9 mouse cellular contexts compared by ENCODE assay signal in the genomic region with DNA sequence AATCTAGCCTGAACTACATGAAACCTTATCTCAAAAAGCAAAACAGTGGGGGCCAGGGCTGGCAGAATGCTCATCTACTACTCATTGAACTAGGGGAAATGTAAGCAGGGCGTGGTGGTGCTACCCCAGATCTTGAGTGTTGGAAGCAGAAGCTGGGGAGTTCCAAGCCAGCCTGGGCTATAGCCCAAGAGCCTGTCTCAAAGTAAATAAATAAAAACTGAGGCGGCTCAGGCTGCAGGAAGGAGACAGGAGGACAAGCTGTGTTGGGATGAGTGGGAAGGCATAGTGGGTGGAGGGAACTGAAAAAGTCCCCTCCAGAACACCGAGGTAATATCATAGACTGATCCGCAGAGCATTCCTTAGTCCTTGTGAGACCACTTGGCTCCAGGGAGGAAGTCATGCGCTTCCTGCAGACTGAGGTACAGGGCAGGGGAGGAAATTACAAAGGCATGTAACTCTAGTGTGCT. TPM values are rescaled to one million over a fixed set of nuclear protein-coding genes. Genes with fewer than 3 reads are reported as not detected.
DNase-seq lines count a peak whose midpoint lies in the region; ATAC-seq and TF ChIP-seq lines count a peak whose summit lies in the region.
"Had no signal": no experiment of that assay in that cellular context is flagged by ENCODE, and none has a peak within 500 bp of the region (broad histone marks: within the 10 kb centered on the region; RNA-seq: fewer than 3 reads in every experiment).

No protein-coding gene starts in this region.

- no peaks in the 10 kb centered on the region for H3K9me3 ChIP-seq in embryonic facial prominence, embryonic 12.5 days
- H3K9me3 ChIP-seq in liver, embryonic 15.5 days (replicated peaks) = no peaks in the 10 kb centered on the region

- no peak overlapping the region for H3K4me2 ChIP-seq in embryonic facial prominence, embryonic 12.5 days (replicated peaks)
- no peak overlapping the region for H3K4me2 ChIP-seq in liver, embryonic 15.5 days

- TF ChIP-seq CTCF in left cerebral cortex, adult 2 months (IDR thresholded peaks at IDR 0.05) = no peak

- peaks cover 37% of the 10 kb centered on the region for H3K27me3 ChIP-seq in embryonic facial prominence, embryonic 12.5 days
- H3K27me3 ChIP-seq in liver, embryonic 15.5 days = peaks cover 36% of the 10 kb centered on the region

- peaks cover 8% of the 10 kb centered on the region for H3K4me1 ChIP-seq in embryonic facial prominence, embryonic 12.5 days
- H3K4me1 ChIP-seq in liver, embryonic 15.5 days (replicated peaks) = peaks cover 45% of the 10 kb centered on the region

- 59% methylated on average over 5 of the region's 5 CpGs for whole genome bisulfite sequencing in embryonic facial prominence, embryonic 12.5 days
- 20% methylated on average over 5 of the region's 5 CpGs for WGBS in liver, embryonic 15.5 days (ENCODE audit: insufficient replicate concordance)

- H3K4me3 ChIP-seq in embryonic facial prominence, embryonic 12.5 days = no peak overlapping the region
- no peak overlapping the region for H3K4me3 ChIP-seq in liver, embryonic 15.5 days (replicated peaks)
- no peak overlapping the region for H3K4me3 ChIP-seq in left cerebral cortex, adult 2 months

- H3K36me3 ChIP-seq in embryonic facial prominence, embryonic 12.5 days = peaks cover 25% of the 10 kb centered on the region
- H3K36me3 ChIP-seq in liver, embryonic 15.5 days (replicated peaks) = peaks cover 21% of the 10 kb centered on the region

- no peak for ATAC-seq in embryonic facial prominence, embryonic 12.5 days (ENCODE audit: insufficient number of reproducible peaks, insufficient read depth, low FRiP score, low TSS enrichment)
- no peak for ATAC-seq in liver, embryonic 15.5 days (ENCODE audit: insufficient read depth)
- ATAC-seq in monocyte, adult 5-6 weeks (replicated peaks; ENCODE audit: insufficient number of reproducible peaks, low FRiP score, low TSS enrichment, poor library complexity, severe bottlenecking) = no peak

- intact Hi-C loops in left cerebral cortex, adult 2 months (cut with DNase I) = loop anchor here (5.0 kb wide), 1 partner anchor 125 kb away; no protein-coding TSS in a partner anchor

- peak; percentile 30 for DNase-seq in 416B (ENCODE audit: low read depth)
- DNase-seq in heart, postnatal 4 days = peak; percentile 32
- DNase-seq in spleen, adult 18-20 months = no peak
- no peak for DNase-seq in cerebellum, postnatal 10 days
- no peak for DNase-seq in left cerebral cortex, adult 2 months (ENCODE audit: extremely low spot score in 1 of 2, low spot score in 2 of 2)
- DNase-seq: layer of hippocampus, adult 9-11 months had no signal

- 0 out of 2 replicates have a peak overlapping the region, but pooled peaks have one; percentile 11 for H3K27ac ChIP-seq in embryonic facial prominence, embryonic 12.5 days
- H3K27ac ChIP-seq in liver, embryonic 15.5 days (replicated peaks) = peak overlapping the region; percentile 31; the same call in 1 of the 2 replicates
- no peak overlapping the region for H3K27ac ChIP-seq in left cerebral cortex, adult 2 months

- H3K9ac ChIP-seq in embryonic facial prominence, embryonic 12.5 days = no peak overlapping the region
- no peak overlapping the region for H3K9ac ChIP-seq in liver, embryonic 15.5 days

RNA-seq across cellular contexts. Expression of gene Icam1, which starts 3.9 kb away (rescaled TPM):
- 8.6 and 9.0 TPM in 2 replicates for polyA plus RNA-seq in embryonic facial prominence, embryonic 12.5 days (2016; fragmentation: Nextera tagmentation; extraction: Ambion mirVana)
- total RNA-seq in heart, postnatal 4 days (2021) = 1 to 10 TPM; 8.0 to 8.5 TPM
- 10.2 and 11.3 TPM in 2 replicates for polyA plus RNA-seq in liver, embryonic 15.5 days (2015; fragmentation: Nextera tagmentation; extraction: Ambion mirVana)
- 1 to 10 TPM; 2.0 to 3.6 TPM for total RNA-seq in left cerebral cortex, adult 2 months (2021)
- 55.1 to 94.2 TPM (median 67.6 TPM) in 3 replicates for total RNA-seq in monocyte, adult 5-6 weeks (2017)

RNA-seq across cellular contexts. Expression of gene Mrpl4, which starts 9.3 kb away (rescaled TPM):
- 128 TPM in 2 replicates for polyA plus RNA-seq in embryonic facial prominence, embryonic 12.5 days (2016; fragmentation: Nextera tagmentation; extraction: Ambion mirVana)
- 10 to 100 TPM; 85.7 to 98.0 TPM for total RNA-seq in heart, postnatal 4 days (2021)
- 62.1 and 66.9 TPM in 2 replicates for polyA plus RNA-seq in liver, embryonic 15.5 days (2015; fragmentation: Nextera tagmentation; extraction: Ambion mirVana)
- 10 to 100 TPM; 59.2 to 64.2 TPM for total RNA-seq in left cerebral cortex, adult 2 months (2021)
- 21.9 to 41.1 TPM (median 25.6 TPM) in 3 replicates for total RNA-seq in monocyte, adult 5-6 weeks (2017)

RNA-seq across cellular contexts. Expression of gene Icam4, which starts 17.3 kb away (rescaled TPM):
- polyA plus RNA-seq in embryonic facial prominence, embryonic 12.5 days (2016; fragmentation: Nextera tagmentation; extraction: Ambion mirVana) = 1.6 and 2.5 TPM in 2 replicates
- total RNA-seq in heart, postnatal 4 days (2021) = under 1 TPM; 0.27 to 0.93 TPM
- polyA plus RNA-seq in liver, embryonic 15.5 days (2015; fragmentation: Nextera tagmentation; extraction: Ambion mirVana) = 195 and 201 TPM in 2 replicates
- 1 to 10 TPM; 1.5 to 1.6 TPM for total RNA-seq in left cerebral cortex, adult 2 months (2021)
- total RNA-seq in monocyte, adult 5-6 weeks (2017) = 1.6 to 3.0 TPM in 2 of 3 replicates, not detected in the other

RNA-seq across cellular contexts. Expression of gene Icam5, which starts 20.0 kb away (rescaled TPM):
- polyA plus RNA-seq in embryonic facial prominence, embryonic 12.5 days (2016; fragmentation: Nextera tagmentation; extraction: Ambion mirVana) = 0.14 and 0.23 TPM in 2 replicates
- not detected for total RNA-seq in heart, postnatal 4 days (2021)
- 0.25 and 0.43 TPM in 2 replicates for polyA plus RNA-seq in liver, embryonic 15.5 days (2015; fragmentation: Nextera tagmentation; extraction: Ambion mirVana)
- total RNA-seq in left cerebral cortex, adult 2 months (2021) = 100 to 1,000 TPM; 230 to 248 TPM
- total RNA-seq in monocyte, adult 5-6 weeks (2017) = not detected in 3 replicates

RNA-seq across cellular contexts. Expression of gene S1pr2, which starts 35.3 kb away (rescaled TPM):
- 48.7 and 53.0 TPM in 2 replicates for polyA plus RNA-seq in embryonic facial prominence, embryonic 12.5 days (2016; fragmentation: Nextera tagmentation; extraction: Ambion mirVana)
- 10 to 100 TPM in 1 of 2 experiments, 1 to 10 TPM in 1; 8.4 to 11.1 TPM for total RNA-seq in heart, postnatal 4 days (2021)
- polyA plus RNA-seq in liver, embryonic 15.5 days (2015; fragmentation: Nextera tagmentation; extraction: Ambion mirVana) = 4.2 and 4.8 TPM in 2 replicates
- 1 to 10 TPM; 3.2 to 4.4 TPM for total RNA-seq in left cerebral cortex, adult 2 months (2021)
- 1.6 to 4.4 TPM (median 3.5 TPM) in 3 replicates for total RNA-seq in monocyte, adult 5-6 weeks (2017)

Comparison
In these comparisons a context has a peak if more than half of its experiments do, and no peak if none do; other contexts are left out.
1. DNase-seq: peak in 416B (single experiment) and heart, postnatal 4 days (single experiment); none in spleen, adult 18-20 months (0 of 2), cerebellum, postnatal 10 days (0 of 2) and left cerebral cortex, adult 2 months (0 of 2).